Mouse (Mus musculus): ENCODE data around the gene Tspan32. TPM values are rescaled to one million over a fixed set of nuclear protein-coding genes. Genes with fewer than 3 reads are reported as not detected.

Tspan32 gene
- 19.7 and 22.4 TPM in 2 replicates for polyA plus RNA-seq (2012; rRNA removed)

DNA sequence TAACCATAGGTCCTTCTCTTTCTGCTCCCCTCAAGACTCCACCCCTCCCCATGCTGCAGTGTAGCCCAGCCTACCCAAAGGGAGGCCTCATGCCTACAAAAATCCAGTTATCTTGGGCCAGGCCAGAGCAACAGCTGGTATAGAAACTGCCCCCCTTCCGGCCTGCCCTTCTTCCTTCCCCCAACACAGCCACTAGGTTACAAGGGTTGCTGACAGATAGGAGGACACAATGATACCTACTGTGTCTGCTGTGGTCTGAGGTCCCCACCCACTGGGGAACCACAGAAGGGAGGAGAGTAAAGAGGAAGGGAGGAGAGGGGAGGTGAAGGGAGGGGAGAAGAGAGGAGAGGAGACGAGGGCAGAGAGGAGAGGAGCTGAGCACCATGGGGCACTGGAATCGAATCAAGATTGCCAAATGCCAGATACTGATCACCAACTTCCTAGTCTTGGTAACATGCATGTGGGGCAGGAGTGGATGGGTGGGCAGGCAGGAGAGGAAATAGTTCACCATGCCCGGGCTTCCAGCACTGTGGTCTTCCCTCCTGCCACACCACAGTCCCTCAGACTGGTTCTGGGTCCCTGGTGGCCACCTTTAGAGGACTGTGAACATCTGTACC is at the start of gene Tspan32:
TSS of gene Tspan32 (plus strand) at position 320 of the 617 bp plus-strand sequence.

DNA sequence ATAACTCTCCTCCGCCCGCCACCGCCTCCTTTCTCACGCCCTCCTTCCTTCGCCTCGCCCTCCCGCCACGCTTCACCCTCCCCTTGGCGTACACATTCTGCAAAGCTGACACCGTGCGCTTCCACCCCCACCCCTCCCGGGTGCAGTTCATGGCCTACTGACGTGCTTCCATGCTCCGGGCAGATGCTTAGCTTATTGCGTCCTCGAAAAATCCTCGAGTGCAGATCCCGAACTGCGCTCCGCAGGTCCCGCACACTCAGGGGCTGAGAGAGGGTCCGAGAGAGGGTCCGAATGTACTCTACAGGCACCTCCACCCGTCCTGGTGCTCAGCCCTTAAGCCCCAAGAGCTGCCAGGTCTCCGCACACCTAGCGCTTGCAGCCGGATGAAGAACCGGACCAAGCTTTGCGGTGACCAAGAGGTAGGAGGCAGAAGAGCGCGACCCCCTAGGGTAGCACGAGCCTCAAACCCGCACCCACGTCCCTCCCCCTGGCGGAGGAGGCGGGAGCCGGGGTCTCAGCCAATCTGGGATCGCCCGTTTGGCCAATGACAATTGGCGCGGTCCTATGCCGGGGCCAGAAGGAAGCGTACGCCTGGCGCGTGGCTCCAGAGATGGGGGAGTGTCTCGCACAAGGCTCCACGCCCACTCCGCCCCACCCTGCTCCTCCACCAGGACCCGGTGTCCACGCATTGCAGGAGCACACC is 35.9 kb upstream of the Tspan32 start, which contains the start of gene Ascl2:
TSS of gene Ascl2 (minus strand) at position 456 of the 703 bp plus-strand sequence.

DNA sequence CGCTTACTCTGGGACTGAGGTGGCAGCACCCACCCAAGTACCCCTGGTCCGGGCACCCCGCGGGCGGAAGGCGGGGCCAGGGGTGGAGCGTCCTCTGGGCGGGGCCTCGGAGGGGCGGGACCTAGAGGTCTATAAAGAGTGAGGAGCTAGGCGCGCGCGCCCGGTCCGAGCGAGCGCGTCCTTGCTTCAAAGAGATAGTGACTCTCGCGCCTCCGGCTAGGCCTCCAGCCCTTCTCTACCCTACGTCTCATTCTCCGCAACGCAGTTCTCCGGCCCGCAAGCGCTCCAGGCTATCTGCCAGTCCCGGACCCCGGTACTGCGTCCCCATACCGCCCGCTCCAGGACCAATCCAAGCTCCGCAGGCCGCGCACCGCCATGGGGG is 47.8 kb downstream of the Tspan32 start, which contains the start of gene Cd81:
TSS of gene Cd81 (plus strand) at position 114 of the 382 bp plus-strand sequence.

DNA sequence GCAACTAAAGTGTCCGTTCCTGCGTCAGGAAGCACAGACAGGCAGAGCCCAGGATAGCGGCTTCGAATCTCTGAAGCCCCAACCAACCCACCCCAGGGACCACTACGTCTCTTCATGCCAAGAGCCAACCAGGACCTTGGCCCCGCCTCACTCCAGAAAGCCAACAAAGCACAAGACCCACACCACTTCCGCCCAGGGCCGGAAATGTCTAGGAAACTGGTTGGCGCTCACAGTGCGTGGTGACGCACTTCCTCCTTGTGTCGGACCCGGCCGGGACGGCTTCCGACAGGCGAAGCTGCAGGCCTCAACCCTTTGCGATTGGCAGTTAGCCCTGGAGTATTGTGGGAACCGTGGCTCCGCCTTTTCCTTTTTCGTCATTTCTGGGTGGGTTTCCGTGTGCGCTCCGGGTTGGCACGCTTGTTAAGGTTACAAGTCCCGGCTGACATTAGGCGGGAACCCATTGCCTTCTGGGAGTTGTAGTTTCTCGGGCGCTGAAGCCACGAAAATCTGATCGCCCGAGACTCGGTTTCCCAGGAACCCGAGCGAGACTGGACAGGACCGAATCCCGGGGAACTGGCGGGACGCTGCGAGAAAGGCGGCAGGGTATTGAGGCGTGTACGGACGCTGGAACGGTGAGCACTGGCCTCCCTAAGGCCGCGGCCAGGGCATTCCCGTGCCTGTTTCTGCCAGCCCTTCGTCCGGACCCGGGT is 64.2 kb downstream of the Tspan32 start, which contains the start of gene Tssc4:
TSS of gene Tssc4 (plus strand) at position 368 of the 710 bp plus-strand sequence.

Other genes with a start within 250 kb of the Tspan32 start
- 0.02 and 0.04 TPM in 2 replicates for gene Th, start 73.9 kb upstream of the Tspan32 start, polyA plus RNA-seq (2012; rRNA removed)
- 0.14 and 0.26 TPM in 2 replicates for gene Ascl2, start 35.8 kb upstream of the Tspan32 start, polyA plus RNA-seq (2012; rRNA removed)
- gene Cd81, start 47.7 kb downstream of the Tspan32 start, polyA plus RNA-seq (2012; rRNA removed) = 105 and 109 TPM in 2 replicates
- 31.5 and 31.9 TPM in 2 replicates for gene Tssc4, start 64.2 kb downstream of the Tspan32 start, polyA plus RNA-seq (2012; rRNA removed)
- 0.28 and 0.34 TPM in 2 replicates for gene Trpm5, start 89.6 kb downstream of the Tspan32 start, polyA plus RNA-seq (2012; rRNA removed)
- 0.44 and 1.0 TPM in 2 replicates for gene Kcnq1, start 101.3 kb downstream of the Tspan32 start, polyA plus RNA-seq (2012; rRNA removed)